Comparison of ENCODE assay signal across 8 mouse cellular contexts in the genomic region with DNA sequence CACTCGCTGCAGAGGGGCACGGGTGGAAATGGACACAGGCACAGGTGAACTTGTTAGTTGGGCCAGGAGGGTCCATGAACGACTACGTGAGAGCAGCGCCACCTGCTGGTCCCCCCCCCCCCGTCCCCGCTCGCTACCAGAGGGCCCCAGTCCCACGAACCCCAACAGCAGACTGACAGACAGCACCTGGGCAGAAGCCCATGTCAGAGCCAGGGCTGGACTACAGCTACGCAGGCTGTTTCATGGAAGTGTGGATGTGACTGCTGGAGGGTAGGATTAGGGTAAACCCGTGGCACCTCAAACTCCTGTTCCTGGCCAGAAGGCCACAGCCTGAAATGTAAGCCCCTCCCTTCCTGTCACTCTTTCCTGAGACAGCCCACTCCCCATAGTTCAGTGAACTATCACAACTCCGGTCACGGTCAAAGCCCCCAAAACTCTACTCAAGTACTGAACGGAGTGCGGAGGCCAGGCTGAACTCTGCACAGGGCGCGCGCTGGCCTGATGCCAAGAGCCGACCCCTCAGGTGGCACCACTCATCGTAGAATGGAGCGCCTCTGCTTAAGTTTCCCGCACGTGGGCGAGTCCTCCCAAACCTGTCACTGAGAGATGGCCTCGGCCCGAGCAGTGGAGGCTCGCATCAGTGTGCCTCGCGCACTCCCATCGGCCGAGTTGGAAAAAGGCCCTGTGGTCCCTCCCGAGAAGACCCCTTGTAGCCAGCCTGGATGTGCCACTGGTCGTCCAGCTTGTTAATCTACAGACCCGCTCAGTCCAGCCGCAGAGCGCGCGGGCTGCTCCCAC. TPM values are rescaled to one million over a fixed set of nuclear protein-coding genes. Genes with fewer than 3 reads are reported as not detected.
DNase-seq lines count a peak whose midpoint lies in the region; ATAC-seq lines count a peak whose summit lies in the region.

No protein-coding gene starts in this region.

- H3K4me2 ChIP-seq in heart, embryonic 12.5 days = peak overlapping the region; percentile 96
- peak overlapping the region; percentile 97 for H3K4me2 ChIP-seq in kidney, embryonic 14.5 days (replicated peaks; ENCODE audit: low read depth, low read length)

- H3K27ac ChIP-seq in heart, embryonic 12.5 days (ENCODE audit: poor library complexity, severe bottlenecking) = peak overlapping the region; percentile 45
- H3K27ac ChIP-seq in kidney, embryonic 14.5 days (ENCODE audit: low read depth, low read length) = peak overlapping the region; percentile 76; the same call in 1 of the 2 replicates

- peak; percentile 63 to 84 for DNase-seq in adrenal gland, adult (ENCODE audit: inconsistent age in 2 of 2, low spot score in 1 of 2)
- DNase-seq in adrenal gland, postnatal 4 days (ENCODE audit: low spot score in 2 of 2) = no peak
- peak; percentile 86 for DNase-seq in NIH3T3 (ENCODE audit: low read depth)
- DNase-seq in embryo, embryonic 11 days = peak; percentile 78
- DNase-seq in lung, postnatal 14 days = peak; percentile 70
- DNase-seq in right cerebral cortex, postnatal 4 days = peak; percentile 63

- no peaks in the 10 kb centered on the region for H3K27me3 ChIP-seq in heart, embryonic 12.5 days (replicated peaks)
- H3K27me3 ChIP-seq in kidney, embryonic 14.5 days (ENCODE audit: control insufficient read depth, insufficient read depth, low read length) = no peaks in the 10 kb centered on the region

- peak overlapping the region; percentile 55 for H3K4me3 ChIP-seq in heart, embryonic 12.5 days
- H3K4me3 ChIP-seq in kidney, embryonic 14.5 days (ENCODE audit: low read length) = peak overlapping the region; percentile 60

- peaks cover 21% of the 10 kb centered on the region for H3K4me1 ChIP-seq in heart, embryonic 12.5 days (replicated peaks)
- peaks cover 19% of the 10 kb centered on the region for H3K4me1 ChIP-seq in kidney, embryonic 14.5 days (ENCODE audit: control insufficient read depth, insufficient read depth, low read length)

- H3K9ac ChIP-seq in heart, embryonic 12.5 days = peak overlapping the region; percentile 65
- H3K9ac ChIP-seq in kidney, embryonic 14.5 days (ENCODE audit: low read depth, low read length) = peak overlapping the region; percentile 71

- peak; percentile 34 for ATAC-seq in heart, embryonic 12.5 days (ENCODE audit: insufficient number of reproducible peaks, low FRiP score)
- peak; percentile 63 for ATAC-seq in kidney, embryonic 14.5 days (ENCODE audit: low FRiP score, low TSS enrichment)

- no peaks in the 10 kb centered on the region for H3K9me3 ChIP-seq in heart, embryonic 12.5 days (replicated peaks)
- no peaks in the 10 kb centered on the region for H3K9me3 ChIP-seq in kidney, embryonic 14.5 days (ENCODE audit: control insufficient read depth, low read length)

- H3K36me3 ChIP-seq in heart, embryonic 12.5 days = peaks cover 45% of the 10 kb centered on the region
- H3K36me3 ChIP-seq in kidney, embryonic 14.5 days (ENCODE audit: control insufficient read depth, insufficient read depth, low read length) = peaks cover 39% of the 10 kb centered on the region

- WGBS in heart, embryonic 12.5 days = under 1% methylated on average over 38 of the region's 38 CpGs
- WGBS in kidney, embryonic 14.5 days = under 1% methylated on average over 38 of the region's 38 CpGs

RNA-seq across cellular contexts. Expression of gene Cenpx, which starts 0.6 kb away (rescaled TPM):
- total RNA-seq in adrenal gland, postnatal 4 days (2021) = 10 to 100 TPM; 49.5 to 52.5 TPM
- polyA plus RNA-seq in heart, embryonic 12.5 days (2016; fragmentation: Nextera tagmentation; extraction: Ambion mirVana) = 117 and 119 TPM in 2 replicates
- polyA plus RNA-seq in kidney, embryonic 14.5 days (2014; fragmentation: Nextera tagmentation; extraction: Ambion mirVana) = 157 and 195 TPM in 2 replicates

RNA-seq across cellular contexts. Expression of gene Lrrc45, which starts 0.8 kb away (rescaled TPM):
- 10 to 100 TPM; 44.2 to 44.8 TPM for total RNA-seq in adrenal gland, postnatal 4 days (2021)
- polyA plus RNA-seq in heart, embryonic 12.5 days (2016; fragmentation: Nextera tagmentation; extraction: Ambion mirVana) = 35.2 and 37.0 TPM in 2 replicates
- polyA plus RNA-seq in kidney, embryonic 14.5 days (2014; fragmentation: Nextera tagmentation; extraction: Ambion mirVana) = 41.9 and 43.1 TPM in 2 replicates

RNA-seq across cellular contexts. Expression of gene Rac3, which starts 8.3 kb away (rescaled TPM):
- total RNA-seq in adrenal gland, postnatal 4 days (2021) = 10 to 100 TPM; 12.7 to 17.4 TPM
- polyA plus RNA-seq in heart, embryonic 12.5 days (2016; fragmentation: Nextera tagmentation; extraction: Ambion mirVana) = 7.6 and 8.4 TPM in 2 replicates
- polyA plus RNA-seq in kidney, embryonic 14.5 days (2014; fragmentation: Nextera tagmentation; extraction: Ambion mirVana) = 5.0 and 28.7 TPM in 2 replicates

RNA-seq across cellular contexts. Expression of gene Dcxr, which starts 14.1 kb away (rescaled TPM):
- total RNA-seq in adrenal gland, postnatal 4 days (2021) = 10 to 100 TPM; 40.9 to 43.3 TPM
- 4.3 and 5.4 TPM in 2 replicates for polyA plus RNA-seq in heart, embryonic 12.5 days (2016; fragmentation: Nextera tagmentation; extraction: Ambion mirVana)
- polyA plus RNA-seq in kidney, embryonic 14.5 days (2014; fragmentation: Nextera tagmentation; extraction: Ambion mirVana) = 21.1 and 23.2 TPM in 2 replicates

RNA-seq across cellular contexts. Expression of gene Cbr2, which starts 18.9 kb away (rescaled TPM):
- total RNA-seq in adrenal gland, postnatal 4 days (2021) = 1 to 10 TPM; 7.4 to 7.8 TPM
- polyA plus RNA-seq in heart, embryonic 12.5 days (2016; fragmentation: Nextera tagmentation; extraction: Ambion mirVana) = 1.1 and 1.9 TPM in 2 replicates
- 0.47 TPM in 1 of 2 replicates, not detected in the other for polyA plus RNA-seq in kidney, embryonic 14.5 days (2014; fragmentation: Nextera tagmentation; extraction: Ambion mirVana)

Comparison
In these comparisons a context has a peak if more than half of its experiments do, and no peak if none do; other contexts are left out.
1. DNase-seq: peak in adrenal gland, adult (2 of 2), NIH3T3 (single experiment), embryo, embryonic 11 days (single experiment), lung, postnatal 14 days (single experiment) and right cerebral cortex, postnatal 4 days (single experiment); none in adrenal gland, postnatal 4 days (0 of 2).